Comparison of ENCODE assay signal across 8 mouse cellular contexts in genomic region chr17:24942453-24942852, GRCm38 (mm10). TPM values are rescaled to one million over a fixed set of nuclear protein-coding genes. Genes with fewer than 3 reads are reported as not detected.
DNase-seq lines count a peak whose midpoint lies in the region; ATAC-seq and TF ChIP-seq lines count a peak whose summit lies in the region.
"Not testable (repeated sequence)": the region's sequence is repeated elsewhere in the genome, so short reads cannot be mapped to it uniquely, and the experiment has no call there.

No protein-coding gene starts in this region.

- peaks cover 27% of the 10 kb centered on the region for H3K36me3 ChIP-seq in ES-E14 (ENCODE audit: control insufficient read depth, insufficient read depth, low read length, poor library complexity, severe bottlenecking)
- H3K36me3 ChIP-seq in thymus, adult 2 months (ENCODE audit: control insufficient read depth, insufficient read depth, low read length) = peaks cover 11% of the 10 kb centered on the region

- in situ Hi-C loops in ES-E14 (cut with MboI; ENCODE audit: low sequenced_read_pairs in 2 of 2, unreplicated experiment in 2 of 2) = not testable (repeated sequence)

- TF ChIP-seq CTCF in cerebellum, adult 2 months (IDR thresholded peaks at IDR 0.05; ENCODE audit: borderline replicate concordance, insufficient read depth, low read depth, low read length) = peak; percentile 55
- not testable (repeated sequence) for TF ChIP-seq CTCF in thymus, adult 2 months (IDR thresholded peaks at IDR 0.05; ENCODE audit: borderline replicate concordance, control insufficient read depth, extremely low read depth, insufficient read depth, low read length, poor library complexity)

- peak; percentile 69 for ATAC-seq in inflammation-experienced regulatory T-cells, adult 6 months

- not testable (repeated sequence) for DNase-seq in ES-E14 (ENCODE audit: low read depth, low spot score)
- peak; percentile 42 to 52 for DNase-seq in cerebellum, adult 2 months
- DNase-seq in gastrocnemius, adult 18-20 months (ENCODE audit: low spot score) = peak; percentile 36
- peak; percentile 22 to 26 for DNase-seq in layer of hippocampus, postnatal 36 days
- peak; percentile 63 for DNase-seq in lung, postnatal 14 days
- DNase-seq in retina, postnatal 1 day = peak; percentile 33
- DNase-seq in thymus, adult 2 months = peak; percentile 45

- not testable (repeated sequence) for H3K4me3 ChIP-seq in ES-E14 (ENCODE audit: insufficient read depth in 1 of 2, low read depth in 1 of 2, low read length in 2 of 2, poor library complexity in 1 of 2, severe bottlenecking in 1 of 2); cerebellum, adult 2 months (replicated peaks; ENCODE audit: insufficient read depth, low read depth, low read length); thymus, adult 2 months (ENCODE audit: control insufficient read depth, insufficient read depth, low read length)

- not testable (repeated sequence) for H3K27ac ChIP-seq in ES-E14 (ENCODE audit: insufficient read depth, low read depth, low read length, poor library complexity, severe bottlenecking); cerebellum, adult 2 months (ENCODE audit: insufficient read depth, low read length); thymus, adult 2 months (ENCODE audit: control insufficient read depth, insufficient read depth, low read length)

- H3K9ac ChIP-seq in ES-E14 (ENCODE audit: insufficient read depth, low read depth, low read length, poor library complexity, severe bottlenecking) = not testable (repeated sequence)

- H3K9me3 ChIP-seq in ES-E14 (ENCODE audit: control insufficient read depth, insufficient read depth, low read depth, low read length) = not testable (repeated sequence)

- H3K27me3 ChIP-seq in cerebellum, adult 2 months (ENCODE audit: control insufficient read depth, insufficient read depth, low read length); thymus, adult 2 months (ENCODE audit: control insufficient read depth, insufficient read depth, low read length): not testable (repeated sequence)

- TF ChIP-seq POLR2A in cerebellum, adult 2 months (IDR thresholded peaks at IDR 0.05; ENCODE audit: borderline replicate concordance, insufficient read depth, low read length); thymus, adult 2 months (IDR thresholded peaks at IDR 0.05; ENCODE audit: control insufficient read depth, extremely low read depth, insufficient read depth, low read length, poor library complexity): not testable (repeated sequence)

- H3K4me1 ChIP-seq in ES-E14 (ENCODE audit: control insufficient read depth in 2 of 2, insufficient read depth in 2 of 2, low read length in 2 of 2, poor library complexity in 1 of 2); cerebellum, adult 2 months (ENCODE audit: control insufficient read depth, insufficient read depth, low read length); thymus, adult 2 months (replicated peaks; ENCODE audit: control insufficient read depth, insufficient read depth, low read length): not testable (repeated sequence)

- WGBS in cerebellum, adult 2 months = 5% methylated on average over 2 of the region's 2 CpGs
- 25% methylated on average over 2 of the region's 2 CpGs for WGBS in thymus, adult 2 months

TF ChIP-seq in ES-E14, 5 proteins besides CTCF, POLR2A, EP300 and RAD21:
- TF ChIP-seq MAFK (IDR thresholded peaks at IDR 0.05; ENCODE audit: insufficient read depth, low read depth, low read length) = 0 out of 2 replicates have a peak, but pooled peaks have one; percentile 15

RNA-seq across cellular contexts. Expression of gene Mapk8ip3, which starts 5.7 kb away (rescaled TPM):
- 55.7 and 63.7 TPM in 2 replicates for total RNA-seq in ES-E14 (2012; rRNA removed)
- 358 and 363 TPM in 2 replicates for polyA plus RNA-seq in cerebellum, adult 2 months (2012; rRNA removed)
- 10 to 100 TPM; 13.2 to 14.5 TPM for total RNA-seq in gastrocnemius, adult 18-20 months (2021)
- 10 to 100 TPM; 22.0 to 47.5 (median 34.9) TPM for polyA plus RNA-seq in inflammation-experienced regulatory T-cells, adult 6 months (2017; shearing (Covaris generic))
- total RNA-seq in layer of hippocampus, postnatal 36 days (2021) = 100 to 1,000 TPM; 384 to 406 TPM
- 255 and 272 TPM in 2 replicates for polyA plus RNA-seq in thymus, adult 2 months (2012; rRNA removed)

RNA-seq across cellular contexts. Expression of gene Jpt2, which starts 18.0 kb away (rescaled TPM):
- total RNA-seq in ES-E14 (2012; rRNA removed) = 90.3 and 105 TPM in 2 replicates
- polyA plus RNA-seq in cerebellum, adult 2 months (2012; rRNA removed) = 10.6 and 12.3 TPM in 2 replicates
- total RNA-seq in gastrocnemius, adult 18-20 months (2021) = 1 to 10 TPM; 3.9 to 5.9 TPM
- polyA plus RNA-seq in inflammation-experienced regulatory T-cells, adult 6 months (2017; shearing (Covaris generic)) = 10 to 100 TPM; 25.3 to 48.1 (median 32.1) TPM
- total RNA-seq in layer of hippocampus, postnatal 36 days (2021) = 1 to 10 TPM; 5.5 to 6.3 TPM
- 13.5 and 15.0 TPM in 2 replicates for polyA plus RNA-seq in thymus, adult 2 months (2012; rRNA removed)

RNA-seq across cellular contexts. Expression of gene Nme3, which starts 46.2 kb away (rescaled TPM):
- 59.4 and 84.1 TPM in 2 replicates for total RNA-seq in ES-E14 (2012; rRNA removed)
- polyA plus RNA-seq in cerebellum, adult 2 months (2012; rRNA removed) = 99.0 and 109 TPM in 2 replicates
- 10 to 100 TPM; 11.8 to 12.3 TPM for total RNA-seq in gastrocnemius, adult 18-20 months (2021)
- polyA plus RNA-seq in inflammation-experienced regulatory T-cells, adult 6 months (2017; shearing (Covaris generic)) = 10 to 100 TPM; 39.8 to 50.7 (median 45.7) TPM
- 10 to 100 TPM; 60.0 to 67.5 TPM for total RNA-seq in layer of hippocampus, postnatal 36 days (2021)
- polyA plus RNA-seq in thymus, adult 2 months (2012; rRNA removed) = 63.3 and 76.7 TPM in 2 replicates

RNA-seq across cellular contexts. Expression of gene Mrps34, which starts 47.5 kb away (rescaled TPM):
- total RNA-seq in ES-E14 (2012; rRNA removed) = 36.1 and 39.6 TPM in 2 replicates
- polyA plus RNA-seq in cerebellum, adult 2 months (2012; rRNA removed) = 147 and 149 TPM in 2 replicates
- 10 to 100 TPM; 79.4 to 86.3 TPM for total RNA-seq in gastrocnemius, adult 18-20 months (2021)
- polyA plus RNA-seq in inflammation-experienced regulatory T-cells, adult 6 months (2017; shearing (Covaris generic)) = 10 to 100 TPM; 68.7 to 85.6 (median 71.2) TPM
- 10 to 100 TPM; 75.3 to 75.9 TPM for total RNA-seq in layer of hippocampus, postnatal 36 days (2021)
- 146 and 152 TPM in 2 replicates for polyA plus RNA-seq in thymus, adult 2 months (2012; rRNA removed)

RNA-seq across cellular contexts. Expression of gene Eme2, which starts 47.6 kb away (rescaled TPM):
- total RNA-seq in ES-E14 (2012; rRNA removed) = 21.8 and 33.7 TPM in 2 replicates
- polyA plus RNA-seq in cerebellum, adult 2 months (2012; rRNA removed) = 57.3 and 62.7 TPM in 2 replicates
- 1 to 10 TPM; 6.5 to 8.4 TPM for total RNA-seq in gastrocnemius, adult 18-20 months (2021)
- polyA plus RNA-seq in inflammation-experienced regulatory T-cells, adult 6 months (2017; shearing (Covaris generic)) = 10 to 100 TPM; 16.4 to 26.2 (median 26.1) TPM
- total RNA-seq in layer of hippocampus, postnatal 36 days (2021) = 10 to 100 TPM; 57.5 to 70.4 TPM
- 48.2 and 55.3 TPM in 2 replicates for polyA plus RNA-seq in thymus, adult 2 months (2012; rRNA removed)

Comparison
In these comparisons a context has a peak if more than half of its experiments do, and no peak if none do; other contexts are left out.
1. RNA of gene Jpt2, which starts 18.0 kb away (total RNA-seq): 90.3 to 105 TPM in ES-E14; 5.5 to 6.3 TPM in layer of hippocampus, postnatal 36 days and 3.9 to 5.9 TPM in gastrocnemius, adult 18-20 months; every median in the first group is over 10 times any median in the second.